Mouse (Mus musculus) forebrain, embryonic 10.5 days (tissue): ENCODE measurements at regions not wholly inside any gene's neighbourhood (a gene's known extent, or its start where the extent isn't known, plus 50 kb on each side); places are given as distances from the start of the nearest gene placed in this dataset.

ENCODE experiments used
- DNase-seq: peaks from one replicate; pipeline ENCODE4 v3.0.0-alpha.2; 2017; ENCODE audit warnings: low spot score; ENCODE audit errors: extremely low spot score
- H3K27ac ChIP-seq: fragments of 300-500 bp; sonication (generic); 2 replicates; pipeline ENCODE4 v1.5.1; 2016; ENCODE audit warnings: mild to moderate bottlenecking
- H3K27me3 ChIP-seq: fragments of 300-500 bp; sonication (generic); 2 replicates; pipeline ENCODE4 v1.6.1; 2016; ENCODE audit warnings: mild to moderate bottlenecking; ENCODE audit not compliant: poor library complexity, severe bottlenecking
- H3K36me3 ChIP-seq: fragments of 300-500 bp; sonication (generic); replicated peaks from 2 replicates; pipeline ENCODE4 v1.6.1; 2016; ENCODE audit warnings: mild to moderate bottlenecking, moderate library complexity
- H3K4me1 ChIP-seq: fragments of 300-500 bp; sonication (generic); 2 replicates; pipeline ENCODE4 v1.6.1; 2016
- H3K4me3 ChIP-seq: fragments of 300-500 bp; sonication (generic); 2 replicates; pipeline ENCODE4 v1.5.1; 2016; ENCODE audit warnings: mild to moderate bottlenecking, moderate library complexity
- H3K9me3 ChIP-seq: fragments of 300-500 bp; sonication (generic); 2 replicates; pipeline ENCODE4 v1.6.1; 2016; ENCODE audit warnings: mild to moderate bottlenecking, moderate library complexity
- WGBS: fragments of 180-500 bp; shearing (Covaris S2); methylation state at CpG from one replicate; pipeline ENCODE4 v1.1.7; 2016; 5-methylcytosine and 5-hydroxymethylcytosine counted together

DNA sequence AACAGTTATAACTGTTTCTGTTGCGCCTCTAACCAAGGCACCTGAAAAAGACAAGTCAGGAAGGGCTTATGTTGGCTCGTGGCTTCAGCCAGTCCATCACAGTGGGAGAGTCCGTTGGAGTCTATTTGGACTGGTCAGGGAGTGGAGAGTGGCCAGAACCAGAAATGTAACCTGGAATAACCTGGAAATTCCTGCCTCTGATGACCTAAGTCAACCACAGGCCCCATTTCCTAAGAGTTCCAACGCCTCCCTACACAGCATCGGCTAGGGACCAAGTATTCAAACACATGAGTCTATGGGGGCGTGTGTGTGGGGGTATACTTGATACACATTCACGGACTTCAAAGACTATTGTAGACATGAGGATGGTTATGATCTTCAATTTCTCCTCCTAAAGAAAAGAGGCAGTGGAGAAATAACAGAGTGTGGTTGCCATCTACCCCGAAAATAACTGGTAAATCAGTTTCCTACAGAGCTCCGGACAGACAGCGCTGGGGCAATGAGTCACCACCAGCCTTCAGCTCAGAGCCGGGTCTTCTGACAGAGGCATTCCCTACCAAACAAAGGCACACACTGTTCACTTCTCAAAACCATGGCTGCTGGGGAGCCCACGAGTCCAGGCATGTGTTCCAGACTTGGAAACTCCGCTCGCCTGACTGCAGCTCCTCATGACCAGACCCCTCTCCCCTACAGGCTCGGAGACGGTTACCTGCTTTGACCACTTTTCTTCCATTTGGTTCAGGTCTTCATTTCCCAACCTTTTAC, 167.0 kb upstream of the Irx5 start:
- 89% methylated on average over 16 of the region's 16 CpGs for WGBS
- Histone ChIP-seq H3K36me3 (no peaks in the 10 kb centered on the region), H3K9me3 (peaks cover 4% of the 10 kb centered on the region; the same call in 1 of the 2 replicates), H3K27me3 (peaks cover 14% of the 10 kb centered on the region), H3K4me3 (no peak overlapping the region), H3K27ac (no peak overlapping the region), H3K4me1 (peaks cover 7% of the 10 kb centered on the region)
- DNase-seq: no peak

DNA sequence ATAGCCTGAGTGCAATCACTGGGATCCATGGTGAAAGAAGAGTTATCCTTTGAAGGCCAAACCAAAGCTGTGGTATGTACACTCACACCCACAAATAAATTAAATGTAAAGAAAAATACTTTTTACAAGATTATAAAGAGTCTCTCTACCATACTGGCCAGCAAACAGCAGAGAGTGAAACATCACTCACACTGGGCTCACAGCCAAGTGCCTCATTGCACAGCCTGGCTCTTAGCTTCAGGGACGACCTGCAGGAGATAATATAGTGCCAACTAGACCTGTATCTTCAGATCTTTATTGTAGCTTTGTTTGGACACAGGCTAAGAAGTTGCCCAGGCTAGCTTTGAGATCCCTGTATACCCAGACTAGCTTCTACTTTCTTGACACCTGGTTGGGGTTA, 174.1 kb upstream of the Irx5 start:
- WGBS: 68% methylated on average over 1 of the region's 1 CpGs
- Histone ChIP-seq H3K4me3 (no peak overlapping the region), H3K27me3 (peaks cover 32% of the 10 kb centered on the region), H3K4me1 (no peaks in the 10 kb centered on the region), H3K9me3 (peaks cover 4% of the 10 kb centered on the region; the same call in 1 of the 2 replicates), H3K27ac (no peak overlapping the region), H3K36me3 (no peaks in the 10 kb centered on the region)
- DNase-seq: no peak

DNA sequence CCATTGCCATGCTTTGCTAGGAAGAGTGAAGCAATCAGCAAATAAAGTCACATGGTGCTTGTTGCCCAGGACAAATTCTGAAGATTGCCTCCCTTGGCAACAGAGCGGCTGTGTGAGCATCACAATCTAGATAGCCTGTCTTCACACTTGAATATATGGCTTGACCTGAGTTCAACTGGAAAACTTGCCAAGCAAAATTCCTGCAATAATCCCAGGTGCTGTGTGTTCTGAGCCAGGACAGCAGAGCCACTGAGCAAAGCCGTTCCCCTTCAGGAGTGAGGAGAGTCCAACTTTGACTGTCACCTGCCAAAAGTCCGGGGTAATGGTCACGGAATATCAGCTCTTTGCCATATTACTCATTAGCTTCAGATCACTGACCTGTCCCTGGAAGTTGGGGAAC, 176.8 kb upstream of the Irx5 start:
- Histone ChIP-seq H3K4me1 (no peaks in the 10 kb centered on the region), H3K36me3 (no peaks in the 10 kb centered on the region), H3K27ac (no peak overlapping the region), H3K4me3 (no peak overlapping the region), H3K27me3 (peaks cover 43% of the 10 kb centered on the region), H3K9me3 (no peaks in the 10 kb centered on the region)
- 90% methylated on average over 4 of the region's 4 CpGs for WGBS
- DNase-seq: no peak

- H3K9me3 ChIP-seq: no peaks in the 10 kb centered on the region
- H3K27ac ChIP-seq: no peak overlapping the region
- H3K27me3 ChIP-seq: peaks cover 43% of the 10 kb centered on the region
- H3K4me1 ChIP-seq: no peaks in the 10 kb centered on the region
- H3K4me3 ChIP-seq: no peak overlapping the region
- H3K36me3 ChIP-seq: no peaks in the 10 kb centered on the region
- DNase-seq: no peak
- 60% methylated on average over 2 of the region's 2 CpGs for WGBS
Measured at GRCm38 (mm10) chr8:92179327-92179726, 178.1 kb upstream of the Irx5 start.

- no peaks in the 10 kb centered on the region for H3K9me3 ChIP-seq
- no peak overlapping the region for H3K4me3 ChIP-seq
- no peaks in the 10 kb centered on the region for H3K4me1 ChIP-seq
- H3K27ac ChIP-seq: no peak overlapping the region
- no peak for DNase-seq
- H3K27me3 ChIP-seq: peaks cover 54% of the 10 kb centered on the region
- H3K36me3 ChIP-seq: no peaks in the 10 kb centered on the region
- 80% methylated on average over 5 of the region's 5 CpGs for WGBS
Measured at GRCm38 (mm10) chr8:92176101-92176500, 181.3 kb upstream of the Irx5 start.

DNA sequence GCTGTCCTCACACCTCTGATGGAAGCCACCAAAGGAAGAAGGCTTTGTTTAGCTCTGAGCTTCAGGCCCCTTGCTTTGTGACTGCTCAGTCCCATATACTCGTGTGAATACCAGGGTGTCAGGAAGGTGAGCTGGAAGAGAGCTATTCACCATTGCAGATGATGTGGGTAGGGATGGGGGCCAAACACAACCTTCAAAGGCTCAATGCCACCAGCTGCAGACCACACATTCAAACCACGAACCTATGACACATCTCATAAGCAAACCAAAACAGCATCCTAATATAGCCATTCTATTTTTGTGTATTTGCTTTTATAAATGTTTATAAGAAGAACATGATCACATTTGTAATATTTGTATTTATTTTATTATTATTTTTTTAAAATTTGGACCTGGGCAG, 183.3 kb upstream of the Irx5 start:
- H3K27me3 ChIP-seq: peaks cover 55% of the 10 kb centered on the region
- WGBS: 89% methylated on average over 2 of the region's 2 CpGs
- no peak overlapping the region for H3K27ac ChIP-seq

DNA sequence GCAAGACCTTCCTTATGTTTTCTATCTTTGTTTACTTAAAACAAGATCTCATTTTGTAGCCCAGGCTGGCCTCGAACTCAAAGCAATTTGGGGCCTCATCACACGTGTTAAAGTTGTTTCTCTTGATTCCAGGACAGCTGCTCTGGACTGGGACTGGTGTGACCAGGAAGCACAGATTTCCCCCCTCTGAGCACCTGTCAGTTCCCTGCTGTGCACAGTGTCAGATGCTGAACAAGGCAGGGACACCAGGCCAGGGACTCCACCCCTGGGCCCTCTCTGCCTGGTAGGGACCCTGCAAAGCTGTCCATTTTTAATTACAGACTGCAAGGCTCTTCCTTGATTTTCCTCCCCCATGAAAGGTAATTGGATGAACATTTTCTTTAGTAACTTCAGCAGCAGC, 185.8 kb upstream of the Irx5 start:
- no peaks in the 10 kb centered on the region for H3K9me3 ChIP-seq
- no peak overlapping the region for H3K27ac ChIP-seq
- no peaks in the 10 kb centered on the region for H3K36me3 ChIP-seq
- H3K4me3 ChIP-seq: no peak overlapping the region
- peaks cover 19% of the 10 kb centered on the region for H3K4me1 ChIP-seq
- peaks cover 63% of the 10 kb centered on the region for H3K27me3 ChIP-seq
- DNase-seq: no peak
- 69% methylated on average over 2 of the region's 2 CpGs for WGBS

More for the DNA sequence above, 183.3 kb upstream of the Irx5 start:
- no peak overlapping the region for H3K4me3 ChIP-seq
- H3K9me3 ChIP-seq: no peaks in the 10 kb centered on the region
- no peaks in the 10 kb centered on the region for H3K4me1 ChIP-seq
- no peaks in the 10 kb centered on the region for H3K36me3 ChIP-seq
- DNase-seq: no peak

DNA sequence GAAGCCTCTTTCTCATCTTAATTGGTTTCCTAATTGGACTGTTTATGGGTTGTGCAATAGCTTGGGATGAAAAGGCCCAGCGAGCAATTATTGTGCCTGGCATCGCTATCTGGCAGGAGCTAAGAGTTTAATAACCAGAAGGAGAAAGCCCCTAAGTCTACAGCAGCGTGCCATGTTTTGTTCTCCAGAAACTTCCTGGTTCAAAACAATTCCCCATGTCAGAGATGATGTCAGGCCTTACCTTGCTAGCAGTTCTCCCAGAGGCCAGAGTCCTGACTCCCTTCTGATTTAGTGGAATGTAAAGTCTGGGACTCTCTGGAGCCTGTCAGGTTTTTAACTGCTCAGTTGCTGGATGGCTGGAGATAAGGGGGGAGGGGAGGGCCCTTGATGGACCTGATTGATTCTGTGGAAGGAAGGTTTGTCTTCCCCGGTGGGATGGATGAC, 190.1 kb upstream of the Irx5 start:
- no peak overlapping the region for H3K27ac ChIP-seq
- H3K4me1 ChIP-seq: peaks cover 22% of the 10 kb centered on the region
- H3K9me3 ChIP-seq: no peaks in the 10 kb centered on the region
- no peaks in the 10 kb centered on the region for H3K36me3 ChIP-seq
- H3K4me3 ChIP-seq: no peak overlapping the region
- H3K27me3 ChIP-seq: peaks cover 84% of the 10 kb centered on the region
- DNase-seq: peak; percentile 26
- 33% methylated on average over 4 of the region's 4 CpGs for WGBS

- 86% methylated on average over 6 of the region's 6 CpGs for WGBS
- DNase-seq: no peak
- H3K9me3 ChIP-seq: peaks cover 5% of the 10 kb centered on the region; the same call in 1 of the 2 replicates
Measured at GRCm38 (mm10) chr8:92165306-92165705, 192.1 kb upstream of the Irx5 start.

DNA sequence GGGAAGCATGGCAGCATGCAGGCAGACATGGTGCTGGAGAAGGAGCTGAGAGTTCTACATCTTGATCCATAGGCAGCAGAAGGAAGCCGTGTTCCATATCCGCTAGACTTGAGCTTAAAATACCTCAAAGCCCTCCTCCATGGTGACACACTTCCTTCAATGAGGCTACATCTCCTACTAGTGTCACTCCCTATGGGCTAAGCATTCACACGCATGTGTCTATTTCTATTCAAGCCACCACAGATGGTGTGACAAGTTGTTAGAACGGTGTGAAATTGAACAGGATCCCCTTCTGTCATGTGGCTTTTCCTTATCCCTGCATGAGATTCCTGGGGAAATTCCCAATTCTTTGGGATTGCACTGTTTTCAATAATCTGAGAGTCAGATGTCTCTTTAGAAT, 192.9 kb upstream of the Irx5 start:
- H3K27me3 ChIP-seq: peaks cover 84% of the 10 kb centered on the region
- H3K4me3 ChIP-seq: no peak overlapping the region
- H3K9me3 ChIP-seq: peaks cover 5% of the 10 kb centered on the region; the same call in 1 of the 2 replicates
- no peaks in the 10 kb centered on the region for H3K36me3 ChIP-seq
- H3K27ac ChIP-seq: no peak overlapping the region
- 97% methylated on average over 4 of the region's 4 CpGs for WGBS
- peaks cover 22% of the 10 kb centered on the region for H3K4me1 ChIP-seq
- no peak for DNase-seq

More at GRCm38 (mm10) chr8:92165306-92165705, 192.1 kb upstream of the Irx5 start:
- Histone ChIP-seq H3K4me1 (peaks cover 22% of the 10 kb centered on the region), H3K27ac (no peak overlapping the region), H3K4me3 (no peak overlapping the region), H3K27me3 (peaks cover 84% of the 10 kb centered on the region), H3K36me3 (no peaks in the 10 kb centered on the region)

DNA sequence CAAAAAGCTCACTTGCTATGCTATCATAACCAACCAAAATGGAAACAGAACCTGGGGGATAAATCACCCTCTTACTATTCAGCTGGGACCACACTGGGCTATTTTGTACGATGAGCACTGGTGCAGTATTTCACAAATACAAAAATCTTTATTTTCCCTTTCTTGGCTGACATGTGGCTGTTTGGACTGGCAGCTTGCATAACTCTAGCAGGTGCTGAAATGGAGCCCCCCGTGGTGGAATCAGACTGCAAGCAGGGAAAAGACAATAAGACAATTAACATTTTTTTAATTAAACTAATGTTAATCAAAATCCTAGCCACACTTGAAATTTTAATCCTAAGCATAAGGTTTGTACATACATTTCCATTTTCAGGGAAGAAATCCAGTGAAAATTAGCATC, 196.4 kb upstream of the Irx5 start:
- Histone ChIP-seq H3K27me3 (peaks cover 97% of the 10 kb centered on the region), H3K4me3 (no peak overlapping the region), H3K4me1 (peaks cover 10% of the 10 kb centered on the region), H3K9me3 (peaks cover 5% of the 10 kb centered on the region; the same call in 1 of the 2 replicates), H3K27ac (no peak overlapping the region), H3K36me3 (no peaks in the 10 kb centered on the region)
- DNase-seq: no peak
- 78% methylated on average over 2 of the region's 2 CpGs for WGBS

GRCm38 (mm10) chr8:92158219-92158618, 199.2 kb upstream of the Irx5 start:
- Histone ChIP-seq H3K4me1 (peaks cover 10% of the 10 kb centered on the region), H3K9me3 (peaks cover 5% of the 10 kb centered on the region; the same call in 1 of the 2 replicates), H3K27ac (no peak overlapping the region), H3K4me3 (no peak overlapping the region), H3K27me3 (peaks cover 100% of the 10 kb centered on the region), H3K36me3 (no peaks in the 10 kb centered on the region)
- 27% methylated on average over 10 of the region's 10 CpGs for WGBS
- DNase-seq: peak; percentile 33

DNA sequence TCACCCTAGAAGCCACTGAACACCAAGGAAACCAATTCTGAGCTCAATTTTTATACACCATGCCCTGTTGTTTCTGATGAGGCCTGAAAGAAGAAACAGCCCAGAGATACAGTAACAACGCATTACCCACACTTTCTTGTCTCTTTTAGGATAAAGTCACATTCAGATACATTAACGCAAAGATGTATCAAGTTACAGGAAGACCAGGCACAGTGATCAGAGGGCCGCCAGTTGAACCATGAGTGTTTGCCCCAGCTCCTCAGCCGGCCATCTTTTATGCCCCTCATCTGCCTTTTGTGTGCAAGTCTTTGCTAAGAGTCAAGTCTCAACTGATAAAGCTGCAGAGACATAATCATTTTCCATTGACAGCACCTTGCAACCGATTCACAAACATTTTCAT, 204.9 kb upstream of the Irx5 start:
- DNase-seq: no peak
- no peaks in the 10 kb centered on the region for H3K36me3 ChIP-seq
- no peaks in the 10 kb centered on the region for H3K9me3 ChIP-seq
- WGBS: 88% methylated on average over 5 of the region's 5 CpGs
- no peak overlapping the region for H3K4me3 ChIP-seq
- H3K4me1 ChIP-seq: no peaks in the 10 kb centered on the region
- H3K27me3 ChIP-seq: peaks cover 100% of the 10 kb centered on the region
- H3K27ac ChIP-seq: no peak overlapping the region
